Mouse (Mus musculus) lung, postnatal 0 days (tissue): ENCODE results near the gene Kctd2. TPM values are rescaled to one million over a fixed set of nuclear protein-coding genes. Genes with fewer than 3 reads are reported as not detected.

Experiments
- ATAC-seq: fragments of 200-750 bp; cut with Nextera tagmentation; 2 replicates; pipeline ENCODE4 v1.8.0; 2017; ENCODE audit warnings: moderate library complexity
- DNase-seq: peaks from one replicate; pipeline ENCODE4 v3.0.0-alpha.2; 2016; ENCODE audit warnings: low spot score
- H3K27ac ChIP-seq: fragments of 300-500 bp; sonication (generic); 2 replicates; pipeline ENCODE4 v1.5.1; 2014; ENCODE audit warnings: antibody characterized with exemption, mild to moderate bottlenecking, low read length, mixed read lengths
- H3K27me3 ChIP-seq: fragments of 300-500 bp; sonication (generic); replicated peaks from 2 replicates; pipeline ENCODE4 v1.6.1; 2014; ENCODE audit warnings: low read length, mixed read lengths; ENCODE audit not compliant: insufficient read depth
- H3K36me3 ChIP-seq: fragments of 300-500 bp; sonication (generic); 2 replicates; pipeline ENCODE4 v1.6.1; 2014; ENCODE audit warnings: low read length, mixed read lengths; ENCODE audit not compliant: insufficient read depth
- H3K4me1 ChIP-seq: fragments of 300-500 bp; sonication (generic); 2 replicates; pipeline ENCODE4 v1.6.1; 2014; ENCODE audit warnings: antibody characterized with exemption, low read depth, low read length, mixed read lengths; ENCODE audit not compliant: insufficient read depth
- H3K4me2 ChIP-seq: fragments of 300-500 bp; sonication (generic); replicated peaks from 2 replicates; pipeline ENCODE4 v1.6.1; 2014; ENCODE audit warnings: low read depth, mild to moderate bottlenecking, low read length, moderate library complexity, mixed read lengths
- H3K4me3 ChIP-seq: fragments of 300-500 bp; sonication (generic); 2 replicates; pipeline ENCODE4 v1.5.1; 2014; ENCODE audit warnings: low read depth, low read length
- H3K9ac ChIP-seq: fragments of 300-500 bp; sonication (generic); replicated peaks from 2 replicates; pipeline ENCODE4 v1.6.1; 2014; ENCODE audit warnings: low read depth, mild to moderate bottlenecking
- H3K9me3 ChIP-seq: fragments of 300-500 bp; sonication (generic); 2 replicates; pipeline ENCODE4 v1.6.1; 2016; ENCODE audit warnings: low read length, mixed read lengths
- CTCF ChIP-seq: IDR thresholded peaks from 2 replicates; pipeline ENCODE4 v1.5.1; 2016; ENCODE audit warnings: antibody characterized with exemption, mild to moderate bottlenecking
- EP300 ChIP-seq: IDR thresholded peaks from 2 replicates; pipeline ENCODE4 v1.6.1; 2016; ENCODE audit warnings: antibody characterized with exemption, mild to moderate bottlenecking, control low read depth
- WGBS: fragments of 180-500 bp; shearing (Covaris S2); extraction: QIAGEN DNeasy Blood & Tissue Kit; methylation state at CpG from one replicate; pipeline ENCODE4 v1.1.7; 2014; 5-methylcytosine and 5-hydroxymethylcytosine counted together
- polyA plus RNA-seq: library from polyadenylated mRNA; unstranded; fragments of >200 nt; fragmentation: Nextera tagmentation; extraction: Ambion mirVana; gene quantifications from 2 replicates; pipeline ENCODE4 v1.2.1, GENCODE M21; 2015

Kctd2 gene
- polyA plus RNA-seq, 1 experiment from 2014 or later, result 18.6 TPM

DNA sequence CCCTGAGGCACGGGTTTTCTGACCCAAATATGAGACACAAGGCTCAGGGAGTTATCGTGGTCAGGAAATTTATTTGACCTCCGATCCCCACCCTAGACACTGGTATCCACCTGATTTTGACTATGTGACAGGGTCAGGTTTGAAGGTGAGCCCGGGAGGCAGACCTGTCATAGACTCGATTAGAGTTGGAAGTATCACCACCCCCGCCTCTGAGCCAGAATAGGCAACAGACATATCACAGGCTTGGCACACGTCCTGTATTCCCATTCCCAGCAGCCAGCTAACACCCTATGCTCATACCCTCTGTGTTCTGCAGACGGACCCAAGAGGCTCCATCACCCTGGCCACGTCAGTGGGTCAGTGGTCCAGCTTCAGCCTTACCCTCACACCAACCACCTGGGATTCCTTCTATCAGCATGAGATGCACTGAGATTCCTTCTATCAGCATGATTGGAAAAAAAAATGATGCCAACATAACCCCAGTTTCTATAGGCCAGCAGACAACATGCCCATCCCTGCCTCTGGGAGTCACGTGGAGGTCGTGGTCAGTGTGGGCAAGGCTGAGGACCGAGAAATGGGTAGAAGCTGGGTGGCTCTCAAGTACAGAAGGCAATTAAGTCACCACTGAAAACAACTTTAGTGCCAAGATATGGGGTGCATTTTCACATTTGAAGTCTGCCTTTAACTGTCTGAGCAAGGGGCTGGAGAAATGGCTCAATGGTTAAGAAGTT is 45.1 kb upstream of the Kctd2 start:
- Histone ChIP-seq H3K27me3 (peaks cover 3% of the 10 kb centered on the region; the same call in 1 of the 2 replicates), H3K4me3 (0 out of 2 replicates have a peak overlapping the region, but pooled peaks have one; percentile 20), H3K4me2 (peak overlapping the region; percentile 58), H3K27ac (no peak overlapping the region), H3K36me3 (no peaks in the 10 kb centered on the region), H3K4me1 (peaks cover 5% of the 10 kb centered on the region; the same call in 1 of the 2 replicates), H3K9me3 (no peaks in the 10 kb centered on the region), H3K9ac (no peak overlapping the region)
- ATAC-seq (no peak), DNase-seq (no peak)
- TF ChIP-seq EP300 (no peak), CTCF (no peak)
- WGBS, result 60% methylated on average over 12 of the region's 12 CpGs

DNA sequence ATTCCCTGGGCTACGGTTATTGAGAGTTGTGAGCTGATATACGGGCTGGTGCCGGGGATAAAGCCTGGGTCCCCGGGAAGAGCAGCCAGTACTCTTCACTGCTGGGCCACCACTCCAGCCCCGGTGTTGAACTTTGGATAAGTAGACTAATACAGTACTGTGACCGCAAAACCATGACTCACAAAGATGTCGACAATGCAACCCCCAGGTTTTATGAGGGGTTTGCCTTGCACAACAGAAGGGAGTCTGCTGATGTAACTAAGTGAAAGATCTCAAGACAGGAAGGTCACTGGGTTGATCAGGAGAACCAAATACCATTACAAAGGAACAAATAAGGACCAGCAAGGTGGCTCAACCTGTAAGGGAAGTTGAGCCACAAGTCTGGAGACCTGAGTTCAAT is 43.2 kb upstream of the Kctd2 start:
- no peak for ATAC-seq
- Histone ChIP-seq H3K27ac (no peak overlapping the region), H3K4me1 (peaks cover 5% of the 10 kb centered on the region; the same call in 1 of the 2 replicates), H3K9ac (no peak overlapping the region), H3K9me3 (no peaks in the 10 kb centered on the region), H3K36me3 (no peaks in the 10 kb centered on the region), H3K27me3 (peaks cover 3% of the 10 kb centered on the region; the same call in 1 of the 2 replicates), H3K4me3 (no peak overlapping the region), H3K4me2 (no peak overlapping the region)
- TF ChIP-seq EP300, result no peak
- WGBS, result 64% methylated on average over 7 of the region's 7 CpGs
- DNase-seq, result no peak

DNA sequence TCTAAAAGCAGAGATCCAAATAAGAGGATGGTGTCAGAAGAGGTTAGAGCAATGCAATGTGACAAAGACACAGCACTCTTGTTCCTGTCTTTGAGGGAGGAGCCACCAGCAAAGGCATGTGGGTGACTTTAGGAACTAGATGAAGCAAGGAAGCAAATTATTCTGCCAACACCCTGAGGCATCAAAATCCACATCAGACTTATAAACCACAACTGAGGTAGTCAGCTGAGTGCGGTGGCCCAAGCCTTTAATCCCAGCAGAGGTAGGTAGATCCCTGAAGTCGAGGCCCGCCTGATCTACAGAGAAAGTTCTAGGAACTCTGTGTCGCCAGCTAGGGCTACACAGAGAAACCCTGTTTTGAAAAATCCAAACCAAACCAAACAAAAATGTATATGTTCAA is 42.7 kb upstream of the Kctd2 start:
- Histone ChIP-seq H3K27ac (no peak overlapping the region), H3K4me1 (peaks cover 5% of the 10 kb centered on the region; the same call in 1 of the 2 replicates), H3K4me2 (no peak overlapping the region), H3K36me3 (no peaks in the 10 kb centered on the region), H3K4me3 (no peak overlapping the region), H3K9ac (no peak overlapping the region), H3K27me3 (peaks cover 3% of the 10 kb centered on the region; the same call in 1 of the 2 replicates), H3K9me3 (no peaks in the 10 kb centered on the region)
- DNase-seq (no peak), ATAC-seq (no peak)
- TF ChIP-seq EP300 (no peak), CTCF (no peak)
- WGBS, result 96% methylated on average over 4 of the region's 4 CpGs

DNA sequence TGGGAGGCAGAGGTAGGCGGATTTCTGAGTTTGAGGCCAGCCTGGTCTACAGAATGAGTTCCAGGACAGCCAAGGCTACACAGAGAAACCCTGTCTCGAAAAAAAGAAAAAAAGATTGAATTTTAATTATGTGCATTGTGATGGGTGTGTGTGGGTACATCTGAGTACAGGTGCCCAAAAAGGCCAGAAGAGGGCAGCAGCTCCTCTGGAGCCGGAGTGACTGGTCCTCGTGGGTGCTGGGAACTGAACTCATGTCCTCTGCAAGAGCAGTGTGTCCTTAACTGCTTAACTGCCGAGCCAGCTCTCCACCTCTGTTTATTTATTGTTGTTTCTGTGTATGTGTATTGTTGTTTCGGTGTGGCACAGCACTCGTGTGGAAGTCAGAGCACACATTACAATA is 42.1 kb upstream of the Kctd2 start:
- no peaks in the 10 kb centered on the region for H3K36me3 ChIP-seq
- WGBS, result 78% methylated on average over 7 of the region's 7 CpGs
- TF ChIP-seq EP300, result no peak
- TF ChIP-seq CTCF, result peak; percentile 19
- peaks cover 5% of the 10 kb centered on the region; the same call in 1 of the 2 replicates for H3K4me1 ChIP-seq
- no peaks in the 10 kb centered on the region for H3K9me3 ChIP-seq
- H3K9ac ChIP-seq, result no peak overlapping the region
- H3K4me2 ChIP-seq, result no peak overlapping the region
- no peak for ATAC-seq
- peaks cover 3% of the 10 kb centered on the region; the same call in 1 of the 2 replicates for H3K27me3 ChIP-seq
- no peak overlapping the region for H3K4me3 ChIP-seq
- no peak overlapping the region for H3K27ac ChIP-seq
- no peak for DNase-seq

DNA sequence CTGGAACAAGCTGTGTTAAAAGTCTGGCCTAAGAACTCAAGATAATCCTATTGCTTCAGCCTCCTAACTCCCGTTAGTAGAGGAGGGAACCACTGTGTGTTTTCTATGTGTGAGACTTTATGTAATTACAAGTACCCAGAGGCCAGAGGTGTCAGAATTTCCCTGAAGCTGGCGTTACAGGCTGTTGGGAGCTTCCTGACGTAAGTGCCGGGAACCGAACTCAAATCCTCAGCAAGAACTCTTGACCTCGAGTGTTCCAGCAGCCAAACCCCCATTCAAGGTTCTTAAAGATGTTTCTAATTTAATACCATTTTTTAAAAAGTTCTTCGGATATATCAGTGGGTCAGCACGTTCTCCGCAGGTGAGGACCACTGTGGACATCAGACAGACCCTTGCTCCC is 38.7 kb upstream of the Kctd2 start:
- peak overlapping the region; percentile 76 for H3K4me3 ChIP-seq
- H3K4me1 ChIP-seq, result peaks cover 3% of the 10 kb centered on the region; the same call in 1 of the 2 replicates
- no peak for DNase-seq
- WGBS, result 14% methylated on average over 9 of the region's 9 CpGs
- peak overlapping the region; percentile 90 for H3K4me2 ChIP-seq
- H3K9ac ChIP-seq, result no peak overlapping the region
- H3K27ac ChIP-seq, result peak overlapping the region; percentile 69
- no peaks in the 10 kb centered on the region for H3K9me3 ChIP-seq
- no peaks in the 10 kb centered on the region for H3K27me3 ChIP-seq
- ATAC-seq, result peak; percentile 10; the same call in 1 of the 2 replicates
- H3K36me3 ChIP-seq, result no peaks in the 10 kb centered on the region
- no peak for TF ChIP-seq EP300
- TF ChIP-seq CTCF, result no peak

DNA sequence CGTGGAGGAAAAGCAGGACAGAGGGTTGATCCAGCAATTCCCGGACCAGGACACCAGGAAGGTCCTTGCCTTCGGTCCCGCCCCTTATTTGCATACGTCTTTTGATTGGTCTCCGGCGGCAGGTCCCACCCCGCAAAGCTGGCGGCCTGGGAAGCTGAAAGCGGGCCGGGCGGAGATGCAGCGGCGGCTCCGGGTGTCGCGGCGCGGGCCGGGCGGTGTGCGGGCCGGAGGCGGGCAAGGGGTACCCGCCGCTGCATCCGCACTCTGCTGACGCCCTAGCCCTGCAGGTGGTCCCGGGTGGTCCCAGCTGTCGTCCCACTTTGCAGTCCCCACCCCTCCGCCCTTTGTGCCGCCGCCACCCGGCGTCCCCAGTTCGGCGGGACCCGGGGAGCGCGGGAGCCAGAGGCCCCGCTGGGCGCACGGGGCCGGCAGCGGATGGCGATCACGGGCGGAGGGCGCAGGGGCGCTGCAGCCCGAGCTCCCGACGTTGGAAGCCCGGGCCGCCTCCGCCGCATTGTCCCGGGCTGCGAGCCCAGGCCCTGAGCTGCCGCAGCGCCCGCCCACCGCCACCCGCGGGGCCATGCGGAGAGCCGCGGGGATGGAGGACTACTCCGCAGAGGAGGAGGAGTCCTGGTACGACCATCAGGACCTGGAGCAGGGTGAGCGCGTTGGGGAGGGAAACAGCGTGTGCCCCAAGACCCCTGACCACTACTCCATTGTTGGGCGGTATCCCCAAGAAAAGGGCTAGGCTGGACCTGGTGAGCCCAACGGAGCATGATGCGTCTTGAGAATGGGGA is 38.0 kb upstream of the Kctd2 start, which contains the start of gene Cdr2l:
Cdr2l (plus strand) TSS at position 174 of the 797 bp plus-strand sequence.
- Histone ChIP-seq H3K4me2 (peak within 1 kb of the TSS; percentile 90), H3K4me1 (peaks cover 3% of the 10 kb centered on the region; the same call in 1 of the 2 replicates), H3K9me3 (no peaks in the 10 kb centered on the region), H3K4me3 (peak within 1 kb of the TSS; percentile 76), H3K27ac (peak within 1 kb of the TSS; percentile 69), H3K9ac (peak within 1 kb of the TSS; percentile 71), H3K36me3 (no peaks in the 10 kb centered on the region), H3K27me3 (no peaks in the 10 kb centered on the region)
- 2% methylated on average over 62 of the region's 76 CpGs for WGBS
- TF ChIP-seq CTCF, result no peak
- no peak for TF ChIP-seq EP300
- peak; percentile 96 for ATAC-seq
- peak; percentile 97 for DNase-seq
